Mouse (Mus musculus) neural tube, embryonic 12.5 days (tissue): ENCODE results near the gene Nsun2. TPM values are rescaled to one million over a fixed set of nuclear protein-coding genes. Genes with fewer than 3 reads are reported as not detected.
"Not testable (repeated sequence)": the region's sequence is repeated elsewhere in the genome, so short reads cannot be mapped to it uniquely, and the experiment has no call there.

ENCODE experiments used
- ATAC-seq: fragments of 200-750 bp; cut with Nextera tagmentation; 2 replicates; pipeline ENCODE4 v1.8.0; 2017; ENCODE audit warnings: low read depth, mild to moderate bottlenecking, moderate TSS enrichment, moderate library complexity; ENCODE audit not compliant: low FRiP score
- H3K27ac ChIP-seq: fragments of 300-500 bp; sonication (generic); 2 replicates; pipeline ENCODE4 v1.5.1; 2016
- H3K27me3 ChIP-seq: fragments of 300-500 bp; sonication (generic); replicated peaks from 2 replicates; pipeline ENCODE4 v1.6.1; 2016; ENCODE audit warnings: mild to moderate bottlenecking
- H3K36me3 ChIP-seq: fragments of 300-500 bp; sonication (generic); 2 replicates; pipeline ENCODE4 v1.6.1; 2016; ENCODE audit warnings: mild to moderate bottlenecking
- H3K4me1 ChIP-seq: fragments of 300-500 bp; sonication (generic); 2 replicates; pipeline ENCODE4 v1.6.1; 2016
- H3K4me2 ChIP-seq: fragments of 300-500 bp; sonication (generic); replicated peaks from 2 replicates; pipeline ENCODE4 v1.6.1; 2016; ENCODE audit warnings: mild to moderate bottlenecking
- H3K4me3 ChIP-seq: fragments of 300-500 bp; sonication (generic); 2 replicates; pipeline ENCODE4 v1.5.1; 2016
- H3K9ac ChIP-seq: fragments of 300-500 bp; sonication (generic); 2 replicates; pipeline ENCODE4 v1.6.1; 2016; ENCODE audit warnings: mild to moderate bottlenecking
- H3K9me3 ChIP-seq: fragments of 300-500 bp; sonication (generic); 2 replicates; pipeline ENCODE4 v1.6.1; 2016; ENCODE audit warnings: mild to moderate bottlenecking
- WGBS: fragments of 180-500 bp; shearing (Covaris S2); methylation state at CpG from one replicate; pipeline ENCODE4 v1.1.7; 2016; 5-methylcytosine and 5-hydroxymethylcytosine counted together
- polyA plus RNA-seq: library from polyadenylated mRNA; unstranded; fragments of >200 nt; fragmentation: Nextera tagmentation; extraction: Ambion mirVana; gene quantifications from 2 replicates; pipeline ENCODE4 v1.2.1, GENCODE M21; 2016

The Nsun2 gene
- polyA plus RNA-seq, 1 experiment from 2014 or later, result 106 TPM

- WGBS, result 41% methylated on average over 6 of the region's 6 CpGs
- no peak overlapping the region for H3K9ac ChIP-seq
- H3K36me3 ChIP-seq, result no peaks in the 10 kb centered on the region
- H3K4me3 ChIP-seq, result no peak overlapping the region
- no peaks in the 10 kb centered on the region for H3K4me1 ChIP-seq
- H3K4me2 ChIP-seq, result no peak overlapping the region
- no peaks in the 10 kb centered on the region for H3K27me3 ChIP-seq
- H3K9me3 ChIP-seq, result no peaks in the 10 kb centered on the region
- ATAC-seq, result no peak
- no peak overlapping the region for H3K27ac ChIP-seq
Observed at GRCm38 (mm10) chr13:69585828-69586227, 52.3 kb downstream of the Nsun2 start.

- 61% methylated on average over 10 of the region's 10 CpGs for WGBS
- H3K9me3 ChIP-seq, result no peaks in the 10 kb centered on the region
- no peak for ATAC-seq
Observed at GRCm38 (mm10) chr13:69586337-69586736, 52.8 kb downstream of the Nsun2 start.

GRCm38 (mm10) chr13:69587849-69588248, 54.3 kb downstream of the Nsun2 start:
- no peaks in the 10 kb centered on the region for H3K9me3 ChIP-seq
- H3K27ac ChIP-seq, result no peak overlapping the region
- H3K9ac ChIP-seq, result no peak overlapping the region
- ATAC-seq, result no peak
- 85% methylated on average over 3 of the region's 3 CpGs for WGBS
- H3K27me3 ChIP-seq, result no peaks in the 10 kb centered on the region
- H3K4me3 ChIP-seq, result no peak overlapping the region
- no peaks in the 10 kb centered on the region for H3K4me1 ChIP-seq
- no peak overlapping the region for H3K4me2 ChIP-seq
- no peaks in the 10 kb centered on the region for H3K36me3 ChIP-seq

More at GRCm38 (mm10) chr13:69586337-69586736, 52.8 kb downstream of the Nsun2 start:
- Histone ChIP-seq H3K27me3 (no peaks in the 10 kb centered on the region), H3K4me1 (no peaks in the 10 kb centered on the region), H3K36me3 (no peaks in the 10 kb centered on the region), H3K4me2 (no peak overlapping the region), H3K27ac (no peak overlapping the region), H3K9ac (no peak overlapping the region), H3K4me3 (no peak overlapping the region)

GRCm38 (mm10) chr13:69588263-69588662, 54.7 kb downstream of the Nsun2 start:
- ATAC-seq, result no peak
- WGBS, result 64% methylated on average over 6 of the region's 6 CpGs
- H3K9me3 ChIP-seq, result no peaks in the 10 kb centered on the region
- H3K9ac ChIP-seq, result no peak overlapping the region
- H3K4me2 ChIP-seq, result no peak overlapping the region
- H3K27me3 ChIP-seq, result no peaks in the 10 kb centered on the region
- no peaks in the 10 kb centered on the region for H3K36me3 ChIP-seq
- no peak overlapping the region for H3K4me3 ChIP-seq
- H3K4me1 ChIP-seq, result no peaks in the 10 kb centered on the region
- H3K27ac ChIP-seq, result no peak overlapping the region

GRCm38 (mm10) chr13:69591338-69591737, 57.8 kb downstream of the Nsun2 start:
- Histone ChIP-seq H3K4me1 (no peaks in the 10 kb centered on the region), H3K4me2 (no peak overlapping the region), H3K9ac (no peak overlapping the region), H3K9me3 (no peaks in the 10 kb centered on the region), H3K4me3 (no peak overlapping the region), H3K27ac (no peak overlapping the region), H3K27me3 (no peaks in the 10 kb centered on the region), H3K36me3 (no peaks in the 10 kb centered on the region)
- no peak for ATAC-seq
- 96% methylated on average over 5 of the region's 5 CpGs for WGBS

DNA sequence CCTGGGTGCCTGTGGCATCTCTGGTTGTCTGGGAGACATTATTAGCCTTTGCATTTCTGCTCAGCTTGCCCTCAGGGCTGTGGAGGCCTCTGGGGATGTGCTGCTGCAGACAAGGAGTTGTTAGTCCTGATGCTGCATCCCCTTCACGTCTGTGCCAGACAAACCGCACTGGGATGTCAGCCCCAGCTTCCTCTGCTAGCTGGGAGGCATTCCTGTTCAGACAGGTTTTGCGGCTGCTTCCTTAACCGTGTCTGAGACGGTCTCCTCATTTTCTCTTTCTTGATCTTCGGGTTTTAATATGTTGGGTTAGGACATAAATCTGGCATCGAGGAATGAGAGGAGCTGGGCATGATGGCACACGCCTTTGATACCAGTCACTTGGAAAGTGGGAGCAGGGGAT, 58.7 kb downstream of the Nsun2 start:
- Histone ChIP-seq H3K4me2 (no peak overlapping the region), H3K9me3 (no peaks in the 10 kb centered on the region), H3K4me1 (no peaks in the 10 kb centered on the region), H3K27ac (no peak overlapping the region), H3K27me3 (no peaks in the 10 kb centered on the region), H3K4me3 (no peak overlapping the region), H3K36me3 (no peaks in the 10 kb centered on the region), H3K9ac (no peak overlapping the region)
- 87% methylated on average over 8 of the region's 8 CpGs for WGBS
- no peak for ATAC-seq

GRCm38 (mm10) chr13:69593453-69593852, 59.9 kb downstream of the Nsun2 start:
- Histone ChIP-seq H3K27me3 (no peaks in the 10 kb centered on the region), H3K4me3 (no peak overlapping the region), H3K9me3 (no peaks in the 10 kb centered on the region), H3K9ac (no peak overlapping the region), H3K4me2 (no peak overlapping the region), H3K4me1 (no peaks in the 10 kb centered on the region), H3K36me3 (no peaks in the 10 kb centered on the region), H3K27ac (no peak overlapping the region)
- no peak for ATAC-seq
- WGBS, result 85% methylated on average over 8 of the region's 8 CpGs

GRCm38 (mm10) chr13:69594577-69595256, 61.2 kb downstream of the Nsun2 start:
- H3K27me3 ChIP-seq, result no peaks in the 10 kb centered on the region
- H3K36me3 ChIP-seq, result no peaks in the 10 kb centered on the region
- no peak overlapping the region for H3K9ac ChIP-seq
- no peaks in the 10 kb centered on the region for H3K9me3 ChIP-seq
- no peak overlapping the region for H3K27ac ChIP-seq
- no peak overlapping the region for H3K4me2 ChIP-seq
- H3K4me1 ChIP-seq, result no peaks in the 10 kb centered on the region
- ATAC-seq, result no peak
- H3K4me3 ChIP-seq, result no peak overlapping the region
- 86% methylated on average over 7 of the region's 7 CpGs for WGBS

GRCm38 (mm10) chr13:69595911-69596310, 62.4 kb downstream of the Nsun2 start:
- Histone ChIP-seq H3K27ac (no peak overlapping the region), H3K4me2 (no peak overlapping the region), H3K9ac (no peak overlapping the region), H3K4me1 (no peaks in the 10 kb centered on the region), H3K4me3 (no peak overlapping the region), H3K9me3 (no peaks in the 10 kb centered on the region), H3K27me3 (no peaks in the 10 kb centered on the region), H3K36me3 (no peaks in the 10 kb centered on the region)
- WGBS, result 93% methylated on average over 6 of the region's 6 CpGs
- ATAC-seq, result no peak

GRCm38 (mm10) chr13:69596515-69596914, 63.0 kb downstream of the Nsun2 start:
- ATAC-seq, result no peak
- Histone ChIP-seq H3K4me3 (no peak overlapping the region), H3K27me3 (no peaks in the 10 kb centered on the region), H3K9me3 (no peaks in the 10 kb centered on the region), H3K36me3 (no peaks in the 10 kb centered on the region), H3K4me2 (no peak overlapping the region), H3K4me1 (no peaks in the 10 kb centered on the region), H3K9ac (no peak overlapping the region), H3K27ac (no peak overlapping the region)
- 94% methylated on average over 2 of the region's 2 CpGs for WGBS

DNA sequence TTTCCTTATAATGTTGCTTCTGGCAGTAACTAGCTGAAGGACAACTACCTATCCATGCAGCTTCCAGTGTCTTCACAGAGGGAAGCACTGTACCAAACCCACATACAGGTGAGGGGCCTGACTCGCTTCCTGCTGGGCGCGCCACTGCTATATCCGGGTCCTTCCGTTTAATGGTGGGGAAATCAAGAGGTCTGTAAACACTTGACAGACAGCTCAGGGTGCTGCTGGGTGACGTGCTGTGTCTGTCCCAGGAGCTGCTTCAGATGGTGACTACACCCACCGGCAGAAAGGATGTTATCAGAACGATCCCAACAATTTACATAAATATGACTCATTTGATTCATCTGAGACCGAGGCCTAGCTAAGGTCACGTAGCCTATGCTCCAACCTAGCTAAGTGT, 65.3 kb downstream of the Nsun2 start:
- Histone ChIP-seq H3K9me3 (no peaks in the 10 kb centered on the region), H3K36me3 (no peaks in the 10 kb centered on the region), H3K9ac (no peak overlapping the region), H3K4me1 (no peaks in the 10 kb centered on the region), H3K27me3 (no peaks in the 10 kb centered on the region), H3K4me3 (no peak overlapping the region), H3K4me2 (no peak overlapping the region), H3K27ac (no peak overlapping the region)
- no peak for ATAC-seq
- WGBS, result 91% methylated on average over 10 of the region's 10 CpGs

- H3K9ac ChIP-seq, H3K4me3 ChIP-seq, H3K4me1 ChIP-seq, H3K4me2 ChIP-seq, H3K27me3 ChIP-seq, H3K9me3 ChIP-seq, H3K27ac ChIP-seq, H3K36me3 ChIP-seq, ATAC-seq: not testable (repeated sequence)
- 94% methylated on average over 5 of the region's 5 CpGs for WGBS
Observed at GRCm38 (mm10) chr13:69600863-69601262, 67.3 kb downstream of the Nsun2 start.

DNA sequence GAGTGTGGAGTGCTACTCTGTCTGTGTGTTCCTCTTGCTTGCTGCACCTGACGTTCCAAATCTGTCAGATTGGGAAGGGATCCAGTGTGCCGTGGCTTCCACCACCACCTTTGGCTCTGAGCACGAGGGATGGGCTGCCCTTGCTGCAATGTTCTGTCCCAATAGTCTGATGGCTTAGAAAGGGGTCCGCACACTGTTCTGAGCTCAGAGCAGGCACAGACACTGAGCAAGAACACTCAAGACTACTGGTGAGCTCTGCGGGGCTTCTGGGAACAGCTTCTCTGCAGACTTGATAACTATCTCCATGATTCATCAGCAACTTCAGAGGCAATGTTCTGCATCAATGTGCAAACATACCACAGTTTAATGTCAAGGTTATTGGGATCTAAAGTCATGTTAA, 67.8 kb downstream of the Nsun2 start:
- 90% methylated on average over 5 of the region's 5 CpGs for WGBS
- H3K4me1 ChIP-seq, result no peaks in the 10 kb centered on the region
- no peak for ATAC-seq

More for the DNA sequence above, 67.8 kb downstream of the Nsun2 start:
- H3K27me3 ChIP-seq, result no peaks in the 10 kb centered on the region
- no peaks in the 10 kb centered on the region for H3K36me3 ChIP-seq
- H3K4me3 ChIP-seq, result no peak overlapping the region
- H3K9me3 ChIP-seq, result no peaks in the 10 kb centered on the region
- no peak overlapping the region for H3K4me2 ChIP-seq
- H3K9ac ChIP-seq, result no peak overlapping the region
- no peak overlapping the region for H3K27ac ChIP-seq
